Mouse (Mus musculus) liver, adult 2 months (tissue): ENCODE results near the gene Smu1. TPM values are rescaled to one million over a fixed set of nuclear protein-coding genes. Genes with fewer than 3 reads are reported as not detected.

Source experiments
- DNase-seq: peaks from one replicate; pipeline ENCODE4 v3.0.0-alpha.2; 2011; ENCODE audit warnings: low read depth, low spot score; ENCODE audit errors: extremely low read depth
- H3K27ac ChIP-seq: fragments of 200-500 bp; replicated peaks from 2 replicates; pipeline ENCODE4 v1.5.1; 2012; ENCODE audit warnings: low read depth, mild to moderate bottlenecking, control low read depth, inconsistent platforms, low read length; ENCODE audit not compliant: insufficient read depth
- H3K27me3 ChIP-seq: fragments of 200-500 bp; 2 replicates; pipeline ENCODE4 v1.6.1; 2012; ENCODE audit warnings: mild to moderate bottlenecking, moderate library complexity, low read length, inconsistent platforms; ENCODE audit not compliant: control insufficient read depth, insufficient read depth
- H3K36me3 ChIP-seq: fragments of 200-500 bp; 2 replicates; pipeline ENCODE4 v1.6.1; 2012; ENCODE audit warnings: low read length, inconsistent platforms; ENCODE audit not compliant: control insufficient read depth, insufficient read depth
- H3K4me1 ChIP-seq: fragments of 200-500 bp; 2 replicates; pipeline ENCODE4 v1.6.1; 2011; ENCODE audit warnings: low read length; ENCODE audit not compliant: control insufficient read depth, insufficient read depth
- H3K4me3 ChIP-seq: fragments of 200-500 bp; 2 replicates; pipeline ENCODE4 v1.5.1; 2011; ENCODE audit warnings: low read depth, mild to moderate bottlenecking, control low read depth, low read length, moderate library complexity; ENCODE audit not compliant: insufficient read depth
- H3K79me2 ChIP-seq: fragments of 200-500 bp; 2 replicates; pipeline ENCODE4 v1.6.1; 2012; ENCODE audit warnings: inconsistent platforms, mild to moderate bottlenecking, low read length, moderate library complexity; ENCODE audit not compliant: control insufficient read depth, insufficient read depth
- H3K9ac ChIP-seq: fragments of 200-500 bp; 2 replicates; pipeline ENCODE4 v1.6.1; 2012; ENCODE audit warnings: low read depth, mild to moderate bottlenecking, control low read depth, inconsistent platforms, low read length
- CTCF ChIP-seq: fragments of 200-500 bp; IDR thresholded peaks from 2 replicates; pipeline ENCODE4 v1.5.1; 2011; ENCODE audit warnings: low read depth, low read length, control low read depth
- POLR2A ChIP-seq: fragments of 200-500 bp; IDR thresholded peaks from 2 replicates; pipeline ENCODE4 v1.6.1; 2011; ENCODE audit warnings: low read length, control low read depth; ENCODE audit not compliant: insufficient read depth; ENCODE audit errors: extremely low read depth
- WGBS: fragments of 180-500 bp; shearing (Covaris S2); methylation state at CpG from one replicate; pipeline ENCODE4 v1.1.7; 2018; 5-methylcytosine and 5-hydroxymethylcytosine counted together
- polyA plus RNA-seq: library from polyadenylated mRNA; depleted of rRNA; stranded (reverse); fragments of >200 nt; gene quantifications from 2 replicates; pipeline ENCODE4 v1.2.3, GENCODE M21; 2012
- total RNA-seq: library from RNA; depleted of rRNA; stranded (reverse); fragments of >200 nt; gene quantifications from 2 replicates; pipeline ENCODE4 v1.2.3, GENCODE M21; 2014

Gene Smu1
- total and polyA plus RNA-seq, 2 experiments = 16.2 to 58.3 TPM

- Histone ChIP-seq H3K27ac (peak overlapping the region; percentile 40), H3K4me3 (no peak overlapping the region), H3K4me1 (peaks cover 23% of the 10 kb centered on the region), H3K36me3 (peaks cover 66% of the 10 kb centered on the region), H3K79me2 (peaks cover 13% of the 10 kb centered on the region), H3K9ac (peak overlapping the region; percentile 40; the same call in 1 of the 2 replicates), H3K27me3 (no peaks in the 10 kb centered on the region)
- peak; percentile 26 for DNase-seq
- 64% methylated on average over 1 of the region's 1 CpGs for WGBS
- TF ChIP-seq POLR2A (no peak), CTCF (peak; percentile 17; the same call in 1 of the 2 replicates)
Observed at GRCm38 (mm10) chr4:40727247-40727646, 30.5 kb downstream of the Smu1 start.

GRCm38 (mm10) chr4:40725554-40725953, 32.2 kb downstream of the Smu1 start:
- no peak overlapping the region for H3K27ac ChIP-seq
- H3K79me2 ChIP-seq = peaks cover 13% of the 10 kb centered on the region
- H3K9ac ChIP-seq = no peak overlapping the region
- H3K4me3 ChIP-seq = no peak overlapping the region; the same call in 1 of the 2 replicates
- peaks cover 50% of the 10 kb centered on the region for H3K36me3 ChIP-seq
- TF ChIP-seq POLR2A (no peak), CTCF (no peak)
- peak; percentile 90 for DNase-seq
- H3K4me1 ChIP-seq = peaks cover 31% of the 10 kb centered on the region
- no peaks in the 10 kb centered on the region for H3K27me3 ChIP-seq

GRCm38 (mm10) chr4:40725141-40725540, 32.6 kb downstream of the Smu1 start:
- H3K27me3 ChIP-seq = no peaks in the 10 kb centered on the region
- peak; percentile 80 for DNase-seq
- peaks cover 46% of the 10 kb centered on the region for H3K36me3 ChIP-seq
- peak overlapping the region; percentile 70 for H3K27ac ChIP-seq
- peaks cover 13% of the 10 kb centered on the region for H3K79me2 ChIP-seq
- WGBS = 14% methylated on average over 7 of the region's 7 CpGs
- no peak overlapping the region; the same call in 1 of the 2 replicates for H3K9ac ChIP-seq
- no peak for TF ChIP-seq CTCF
- no peak for TF ChIP-seq POLR2A
- peak overlapping the region; percentile 99; the same call in 1 of the 2 replicates for H3K4me3 ChIP-seq
- peaks cover 28% of the 10 kb centered on the region for H3K4me1 ChIP-seq

DNA sequence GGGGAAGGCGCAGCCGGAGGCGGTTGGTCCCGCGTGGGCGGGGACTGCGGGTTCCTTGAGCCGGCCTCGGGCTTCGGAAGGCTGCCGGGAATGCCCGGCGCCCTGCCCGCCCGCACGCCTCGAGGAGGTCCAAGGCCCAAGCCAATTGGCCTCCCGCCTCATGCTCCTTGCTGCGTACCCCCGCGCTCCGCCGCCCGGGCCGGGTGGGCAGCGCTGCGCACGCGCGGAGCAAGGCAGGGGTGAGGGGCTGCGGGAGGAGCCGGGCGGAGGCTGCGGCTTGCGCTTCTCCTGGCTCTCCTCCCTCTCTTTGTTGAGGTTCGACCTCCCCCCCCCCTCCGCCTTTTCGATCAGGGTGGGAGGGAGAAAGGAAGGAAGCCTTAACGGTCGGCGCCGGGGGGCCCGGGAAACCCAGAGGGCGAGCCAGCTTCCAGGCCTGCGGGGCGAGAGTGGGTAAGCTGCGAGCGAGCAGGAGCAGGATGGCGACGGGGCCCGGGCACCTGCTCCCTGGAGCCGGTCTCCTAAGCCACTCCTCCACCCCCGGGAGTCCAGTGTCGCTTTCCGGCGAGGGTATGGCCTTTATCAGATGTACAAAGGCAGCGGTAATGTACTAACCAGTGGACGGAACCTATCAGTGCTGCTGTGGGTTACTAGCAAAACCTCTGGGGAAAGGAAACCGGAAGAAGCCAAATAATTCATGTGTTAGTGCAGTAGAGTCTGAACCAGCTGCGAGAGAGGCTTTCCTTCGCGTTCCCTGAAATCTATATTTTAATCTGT, 34.8 kb downstream of the Smu1 start:
- Histone ChIP-seq H3K79me2 (peaks cover 10% of the 10 kb centered on the region), H3K9ac (peak overlapping the region; percentile 100), H3K4me3 (peak overlapping the region; percentile 99), H3K4me1 (peaks cover 22% of the 10 kb centered on the region), H3K27ac (peak overlapping the region; percentile 98), H3K36me3 (peaks cover 27% of the 10 kb centered on the region), H3K27me3 (no peaks in the 10 kb centered on the region)
- under 1% methylated on average over 62 of the region's 62 CpGs for WGBS
- DNase-seq = peak; percentile 52
- no peak for TF ChIP-seq CTCF
- no peak for TF ChIP-seq POLR2A

DNA sequence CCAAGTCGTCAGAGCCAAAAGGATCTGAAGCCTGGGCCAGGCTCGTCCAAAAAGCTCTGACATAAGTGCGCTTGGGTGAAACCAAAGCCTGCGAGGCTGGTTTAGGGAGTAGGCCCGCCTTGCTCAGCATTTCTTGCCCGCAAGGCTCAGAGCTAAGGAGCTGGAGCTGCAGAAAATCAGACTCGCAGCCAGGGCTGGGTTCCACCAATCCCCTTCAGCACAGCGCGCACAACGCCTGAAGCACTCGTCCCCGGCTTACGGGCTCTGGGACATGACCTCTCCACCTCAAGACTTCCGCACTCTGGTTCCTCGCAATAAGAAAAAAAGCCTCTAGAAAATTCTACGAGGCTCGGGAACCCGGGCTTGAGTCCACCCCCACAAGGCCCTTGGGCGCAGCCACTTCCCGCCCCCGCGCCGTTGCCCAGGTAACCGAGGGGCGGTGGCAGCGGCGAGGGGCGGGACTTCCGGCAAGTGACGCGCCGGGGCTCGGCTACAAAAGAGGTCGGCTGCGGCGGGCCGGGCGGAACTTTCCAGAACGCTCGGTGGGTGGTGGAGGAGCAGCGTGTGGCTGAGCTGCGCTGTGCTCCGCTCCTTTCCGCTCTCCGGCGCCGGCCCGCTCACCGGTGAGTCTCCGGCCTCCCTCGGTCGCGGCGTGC, 35.6 kb downstream of the Smu1 start, which contains the start of gene Dnaja1:
TSS of gene Dnaja1 (plus strand) at position 140 of the 656 bp plus-strand sequence.
- TF ChIP-seq CTCF (no peak), POLR2A (peak; percentile 98)
- Histone ChIP-seq H3K36me3 (peaks cover 22% of the 10 kb centered on the region), H3K9ac (peak within 1 kb of the TSS; percentile 100), H3K27ac (peak within 1 kb of the TSS; percentile 98), H3K4me3 (peak within 1 kb of the TSS; percentile 99), H3K4me1 (peaks cover 17% of the 10 kb centered on the region), H3K79me2 (peaks cover 10% of the 10 kb centered on the region), H3K27me3 (no peaks in the 10 kb centered on the region)
- DNase-seq = peak; percentile 89
- under 1% methylated on average over 54 of the region's 54 CpGs for WGBS
